Comparison of ENCODE assay signal across 26 mouse cellular contexts in the genomic region with DNA sequence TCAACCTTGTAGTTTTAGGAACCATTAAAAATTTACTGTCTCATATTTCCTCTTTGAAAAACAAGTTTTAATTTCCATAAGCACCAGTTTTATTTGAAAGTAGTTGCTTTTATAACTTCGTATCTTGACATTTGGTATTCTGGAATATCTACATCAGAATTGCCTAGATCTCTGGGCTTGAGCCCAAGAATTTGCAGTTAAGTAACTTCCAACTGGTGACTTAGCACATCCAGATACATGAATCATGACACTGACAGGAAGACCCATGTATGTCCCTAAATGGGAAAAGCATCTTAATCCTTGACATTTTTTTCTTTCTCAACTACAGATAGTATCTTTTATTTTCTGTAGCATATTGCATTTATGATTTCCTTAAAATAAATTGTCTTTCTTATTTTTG.
DNase-seq lines count a peak whose midpoint lies in the region; ATAC-seq and TF ChIP-seq lines count a peak whose summit lies in the region.
"Had no signal": no experiment of that assay in that cellular context is flagged by ENCODE, and none has a peak within 500 bp of the region (broad histone marks: within the 10 kb centered on the region; RNA-seq: fewer than 3 reads in every experiment).

No protein-coding gene starts in this region.

- H3K9me3 ChIP-seq in forebrain, postnatal 0 days (ENCODE audit: low read length) = no peaks in the 10 kb centered on the region
- H3K9me3 ChIP-seq in forebrain, embryonic 10.5 days = no peaks in the 10 kb centered on the region
- no peaks in the 10 kb centered on the region for H3K9me3 ChIP-seq in lung, embryonic 14.5 days (ENCODE audit: low read depth, low read length)
- H3K9me3 ChIP-seq: forebrain, embryonic 15.5 days; heart, embryonic 15.5 days; hindbrain, embryonic 13.5 days; limb, embryonic 12.5 days; midbrain, embryonic 13.5 days; stomach, embryonic 15.5 days had no signal

- TF ChIP-seq POLR2A in embryonic fibroblast, embryonic 13.5 days (IDR thresholded peaks at IDR 0.05; ENCODE audit: low read depth, low read length) = no peak

- 58% methylated on average over 1 of the region's 1 CpGs for WGBS in forebrain, postnatal 0 days
- WGBS in forebrain, embryonic 10.5 days = 88% methylated on average over 1 of the region's 1 CpGs
- WGBS in lung, embryonic 14.5 days = 44% methylated on average over 1 of the region's 1 CpGs

- H3K27ac ChIP-seq in forebrain, postnatal 0 days (ENCODE audit: low read depth, low read length) = no peak overlapping the region
- H3K27ac ChIP-seq in forebrain, embryonic 10.5 days = no peak overlapping the region
- H3K27ac ChIP-seq in lung, embryonic 14.5 days (ENCODE audit: low read depth) = no peak overlapping the region
- peak overlapping the region; percentile 73; the same call in 1 of the 2 replicates for H3K27ac ChIP-seq in embryonic fibroblast, embryonic 13.5 days (ENCODE audit: insufficient read depth, low read length)
- H3K27ac ChIP-seq: forebrain, embryonic 15.5 days; gastrocnemius, adult 2 months; heart, embryonic 15.5 days; hindbrain, embryonic 13.5 days; layer of hippocampus, adult 2 months; limb, embryonic 12.5 days; midbrain, embryonic 13.5 days had no signal

- H3K36me3 ChIP-seq in forebrain, postnatal 0 days (ENCODE audit: insufficient read depth) = no peaks in the 10 kb centered on the region
- H3K36me3 ChIP-seq in forebrain, embryonic 10.5 days (replicated peaks) = no peaks in the 10 kb centered on the region
- H3K36me3 ChIP-seq in lung, embryonic 14.5 days (ENCODE audit: insufficient read depth) = no peaks in the 10 kb centered on the region
- H3K36me3 ChIP-seq: forebrain, embryonic 15.5 days; heart, embryonic 15.5 days; hindbrain, embryonic 13.5 days; midbrain, embryonic 13.5 days; stomach, embryonic 15.5 days had no signal

- peak; percentile 12 for DNase-seq in forebrain, postnatal 0 days
- no peak for DNase-seq in forebrain, embryonic 10.5 days (ENCODE audit: extremely low spot score, low spot score)
- peak; percentile 31 for DNase-seq in kidney, postnatal 14 days
- DNase-seq in kidney, adult 8-10 months = no peak
- DNase-seq in lung, embryonic 14.5 days = peak; percentile 76
- no peak for DNase-seq in lung, postnatal 25 days (ENCODE audit: low spot score)
- no peak for DNase-seq in thymus, adult 18-20 months
- DNase-seq: adrenal gland, postnatal 14 days; cerebellum, adult 9-10 months; gastrocnemius, adult 2 months; heart, postnatal 36 days; kidney, adult 18-20 months; liver, postnatal 0 days; lung, postnatal 36 days had no signal

- TF ChIP-seq CTCF in forebrain, postnatal 0 days (IDR thresholded peaks at IDR 0.05; ENCODE audit: low read depth) = no peak
- TF ChIP-seq CTCF in lung, embryonic 14.5 days (IDR thresholded peaks at IDR 0.05; ENCODE audit: low read depth) = no peak
- TF ChIP-seq CTCF in embryonic fibroblast, embryonic 13.5 days (IDR thresholded peaks at IDR 0.05; ENCODE audit: borderline replicate concordance, insufficient read depth, low read length) = no peak

- no peak overlapping the region for H3K4me2 ChIP-seq in forebrain, postnatal 0 days (ENCODE audit: low read depth)
- no peak overlapping the region for H3K4me2 ChIP-seq in lung, embryonic 14.5 days
- H3K4me2 ChIP-seq: forebrain, embryonic 15.5 days; heart, embryonic 15.5 days; hindbrain, embryonic 13.5 days; limb, embryonic 12.5 days; liver, embryonic 11.5 days; midbrain, embryonic 13.5 days; stomach, embryonic 15.5 days had no signal

- H3K9ac ChIP-seq in forebrain, postnatal 0 days = no peak overlapping the region
- H3K9ac ChIP-seq in lung, embryonic 14.5 days = no peak overlapping the region
- H3K9ac ChIP-seq: forebrain, embryonic 15.5 days; heart, embryonic 15.5 days; hindbrain, embryonic 13.5 days; limb, embryonic 12.5 days; liver, postnatal 0 days; midbrain, embryonic 13.5 days; stomach, embryonic 15.5 days had no signal

- no peaks in the 10 kb centered on the region for H3K4me1 ChIP-seq in forebrain, postnatal 0 days (ENCODE audit: insufficient read depth)
- H3K4me1 ChIP-seq in forebrain, embryonic 10.5 days = no peaks in the 10 kb centered on the region
- no peaks in the 10 kb centered on the region for H3K4me1 ChIP-seq in lung, embryonic 14.5 days (ENCODE audit: insufficient read depth)
- H3K4me1 ChIP-seq in embryonic fibroblast, embryonic 13.5 days (ENCODE audit: control insufficient read depth, insufficient read depth, low read length) = no peaks in the 10 kb centered on the region
- H3K4me1 ChIP-seq: forebrain, embryonic 15.5 days; hindbrain, embryonic 13.5 days; megakaryocyte, embryonic 14.5 days; midbrain, embryonic 13.5 days had no signal

- no peak for ATAC-seq in forebrain, postnatal 0 days
- no peak for ATAC-seq in lung, embryonic 14.5 days (ENCODE audit: insufficient read depth)
- ATAC-seq: forebrain, embryonic 15.5 days; inflammation-experienced regulatory T-cells, adult 6 months; liver, postnatal 0 days; midbrain, embryonic 13.5 days; Patski had no signal

- H3K27me3 ChIP-seq in forebrain, postnatal 0 days (ENCODE audit: insufficient read depth, low read length) = no peaks in the 10 kb centered on the region
- no peaks in the 10 kb centered on the region for H3K27me3 ChIP-seq in forebrain, embryonic 10.5 days (ENCODE audit: poor library complexity, severe bottlenecking)
- no peaks in the 10 kb centered on the region for H3K27me3 ChIP-seq in lung, embryonic 14.5 days (ENCODE audit: insufficient read depth, low read length)
- H3K27me3 ChIP-seq: forebrain, embryonic 15.5 days; heart, embryonic 15.5 days; hindbrain, embryonic 13.5 days; limb, embryonic 12.5 days; megakaryocyte, embryonic 14.5 days; midbrain, embryonic 13.5 days; Patski; stomach, embryonic 15.5 days had no signal

- H3K4me3 ChIP-seq in forebrain, postnatal 0 days (ENCODE audit: low read depth, low read length) = no peak overlapping the region
- H3K4me3 ChIP-seq in forebrain, embryonic 10.5 days = no peak overlapping the region
- H3K4me3 ChIP-seq in lung, embryonic 14.5 days (ENCODE audit: low read depth, low read length) = no peak overlapping the region
- H3K4me3 ChIP-seq in embryonic fibroblast, embryonic 13.5 days (ENCODE audit: insufficient read depth, low read length) = no peak overlapping the region
- H3K4me3 ChIP-seq: forebrain, embryonic 15.5 days; gastrocnemius, adult 2 months; heart, embryonic 15.5 days; hindbrain, embryonic 13.5 days; layer of hippocampus, adult 2 months; limb, embryonic 12.5 days; megakaryocyte, embryonic 14.5 days; midbrain, embryonic 13.5 days; stomach, embryonic 15.5 days had no signal

Comparison
In these comparisons a context has a peak if more than half of its experiments do, and no peak if none do; other contexts are left out.
1. DNase-seq: peak in forebrain, postnatal 0 days (single experiment), kidney, postnatal 14 days (single experiment) and lung, embryonic 14.5 days (single experiment); none in forebrain, embryonic 10.5 days (single experiment), kidney, adult 8-10 months (0 of 2), lung, postnatal 25 days (single experiment) and thymus, adult 18-20 months (0 of 2).